Mouse (Mus musculus): ENCODE data around the gene Zfp459. TPM values are rescaled to one million over a fixed set of nuclear protein-coding genes. Genes with fewer than 3 reads are reported as not detected.
"Not testable (repeated sequence)": the region's sequence is repeated elsewhere in the genome, so short reads cannot be mapped to it uniquely, and the experiment has no call there.

Zfp459 gene
- 0.30 TPM in 1 of 2 replicates, not detected in the other for polyA plus RNA-seq (2011; ENCODE audit: insufficient read length, low read depth, missing spikeins)

GRCm38 (mm10) chr13:67421207-67421857 lies at the start of gene Zfp459:
Gene Zfp459, minus strand, starts transcription at chr13:67421418.
- Histone ChIP-seq H3K4me1 (ENCODE audit: control insufficient read depth, insufficient read depth, low read length) (no peaks in the 10 kb centered on the region), H3K4me3 (ENCODE audit: insufficient read depth, low read length) (peak within 1 kb of the TSS; percentile 81), H3K27ac (ENCODE audit: insufficient read depth, low read length) (no peak within 1 kb of the TSS)
- no peak for TF ChIP-seq POLR2A (IDR thresholded peaks at IDR 0.05; ENCODE audit: low read depth, low read length)
- TF ChIP-seq CTCF (IDR thresholded peaks at IDR 0.05; ENCODE audit: borderline replicate concordance, insufficient read depth, low read length): no peak

- Histone ChIP-seq H3K27ac (ENCODE audit: insufficient read depth, low read length) (no peak overlapping the region), H3K4me1 (ENCODE audit: control insufficient read depth, insufficient read depth, low read length) (no peaks in the 10 kb centered on the region), H3K4me3 (ENCODE audit: insufficient read depth, low read length) (no peak overlapping the region)
- no peak for TF ChIP-seq POLR2A (IDR thresholded peaks at IDR 0.05; ENCODE audit: low read depth, low read length)
- TF ChIP-seq CTCF (IDR thresholded peaks at IDR 0.05; ENCODE audit: borderline replicate concordance, insufficient read depth, low read length): no peak
These were observed 48.1 kb upstream of the Zfp459 start for GRCm38 (mm10) chr13:67469274-67469673.

GRCm38 (mm10) chr13:67463506-67464185 lies 42.4 kb upstream of the Zfp459 start:
- not testable (repeated sequence) for H3K4me1 ChIP-seq (ENCODE audit: control insufficient read depth, insufficient read depth, low read length); H3K27ac ChIP-seq (ENCODE audit: insufficient read depth, low read length); H3K4me3 ChIP-seq (ENCODE audit: insufficient read depth, low read length)

- Histone ChIP-seq H3K27ac (ENCODE audit: insufficient read depth, low read length) (no peak overlapping the region), H3K4me1 (ENCODE audit: control insufficient read depth, insufficient read depth, low read length) (no peaks in the 10 kb centered on the region), H3K4me3 (ENCODE audit: insufficient read depth, low read length) (no peak overlapping the region; the same call in 1 of the 2 replicates)
- TF ChIP-seq POLR2A (IDR thresholded peaks at IDR 0.05; ENCODE audit: low read depth, low read length) (no peak), CTCF (IDR thresholded peaks at IDR 0.05; ENCODE audit: borderline replicate concordance, insufficient read depth, low read length) (no peak)
These were observed 30.7 kb upstream of the Zfp459 start for GRCm38 (mm10) chr13:67452021-67452309.

DNA sequence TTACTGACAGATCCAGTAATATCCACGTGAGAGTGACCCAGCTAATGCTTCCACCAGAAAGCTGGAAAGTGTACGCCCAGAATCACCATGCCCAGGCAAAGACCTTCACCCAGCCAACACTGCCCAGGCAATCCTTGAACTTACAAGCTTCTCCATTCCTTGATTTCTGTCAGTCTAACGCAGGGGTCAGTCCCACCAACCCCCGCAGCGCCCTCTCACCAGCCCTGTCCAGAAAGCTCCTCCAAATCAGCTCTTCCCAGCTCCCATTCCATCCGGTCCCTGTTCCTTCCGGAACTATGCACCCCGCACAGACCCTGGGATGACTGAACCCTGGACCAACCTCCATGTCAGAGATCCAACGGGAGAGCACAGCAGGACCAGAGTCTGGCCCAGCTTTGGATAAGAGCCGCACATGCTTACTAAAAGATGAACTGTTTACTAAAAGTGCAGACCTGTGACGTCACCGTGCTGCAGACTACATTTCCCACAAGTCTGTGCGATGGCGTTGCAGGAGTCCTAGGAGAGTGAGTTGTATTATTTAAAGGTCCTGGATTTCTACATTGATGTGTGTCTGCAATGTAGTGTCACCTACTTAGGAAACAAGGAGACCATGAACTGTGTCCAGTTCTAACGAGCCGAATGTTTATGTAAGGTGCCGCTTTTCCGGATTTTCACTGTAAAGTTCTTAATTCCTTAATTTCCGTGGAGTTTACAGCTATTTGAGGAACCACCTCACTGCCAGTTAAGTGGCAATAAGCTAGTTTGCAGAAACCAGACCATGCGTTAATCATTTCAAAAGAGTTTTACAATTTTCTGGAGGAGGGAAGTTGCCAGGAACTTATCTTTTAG lies 30.2 kb upstream of the Zfp459 start, which contains the start of gene Zfp874a:
Gene Zfp874a (minus strand): TSS at position 453 of the 849 bp plus-strand sequence.
- no peak for TF ChIP-seq CTCF (IDR thresholded peaks at IDR 0.05; ENCODE audit: borderline replicate concordance, insufficient read depth, low read length)
- TF ChIP-seq POLR2A (IDR thresholded peaks at IDR 0.05; ENCODE audit: low read depth, low read length): peak; percentile 60; the same call in 1 of the 2 replicates
- Histone ChIP-seq H3K4me3 (ENCODE audit: insufficient read depth, low read length) (peak within 1 kb of the TSS; percentile 66), H3K4me1 (ENCODE audit: control insufficient read depth, insufficient read depth, low read length) (no peaks in the 10 kb centered on the region), H3K27ac (ENCODE audit: insufficient read depth, low read length) (peak within 1 kb of the TSS; percentile 23)

GRCm38 (mm10) chr13:67437095-67437494 lies 15.9 kb upstream of the Zfp459 start:
- not testable (repeated sequence) for H3K27ac ChIP-seq (ENCODE audit: insufficient read depth, low read length); H3K4me1 ChIP-seq (ENCODE audit: control insufficient read depth, insufficient read depth, low read length); H3K4me3 ChIP-seq (ENCODE audit: insufficient read depth, low read length)

DNA sequence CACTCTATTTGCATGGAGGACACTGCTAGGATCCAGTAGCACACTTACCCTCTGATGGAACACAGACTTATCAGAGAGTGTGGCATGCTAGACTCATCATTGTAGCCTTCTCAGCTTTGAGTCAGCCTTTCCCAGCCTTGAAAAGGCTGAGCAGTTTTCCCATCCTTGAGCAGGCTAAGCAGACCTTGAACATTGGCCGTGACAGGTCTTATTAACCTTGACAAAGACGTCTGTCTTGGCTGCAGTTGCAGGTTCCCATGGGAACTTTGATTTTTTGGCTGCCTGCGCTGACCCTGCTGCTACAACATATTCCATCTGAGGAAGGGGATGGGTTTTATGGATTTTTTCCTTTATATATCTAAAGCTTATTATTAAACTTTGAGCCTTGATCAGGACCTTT lies 6.9 kb upstream of the Zfp459 start:
- TF ChIP-seq CTCF (IDR thresholded peaks at IDR 0.05; ENCODE audit: borderline replicate concordance, insufficient read depth, low read length) (no peak), POLR2A (IDR thresholded peaks at IDR 0.05; ENCODE audit: low read depth, low read length) (no peak)
- no peaks in the 10 kb centered on the region for H3K4me1 ChIP-seq (ENCODE audit: control insufficient read depth, insufficient read depth, low read length)
- no peak overlapping the region for H3K27ac ChIP-seq (ENCODE audit: insufficient read depth, low read length)
- no peak overlapping the region for H3K4me3 ChIP-seq (ENCODE audit: insufficient read depth, low read length)

DNA sequence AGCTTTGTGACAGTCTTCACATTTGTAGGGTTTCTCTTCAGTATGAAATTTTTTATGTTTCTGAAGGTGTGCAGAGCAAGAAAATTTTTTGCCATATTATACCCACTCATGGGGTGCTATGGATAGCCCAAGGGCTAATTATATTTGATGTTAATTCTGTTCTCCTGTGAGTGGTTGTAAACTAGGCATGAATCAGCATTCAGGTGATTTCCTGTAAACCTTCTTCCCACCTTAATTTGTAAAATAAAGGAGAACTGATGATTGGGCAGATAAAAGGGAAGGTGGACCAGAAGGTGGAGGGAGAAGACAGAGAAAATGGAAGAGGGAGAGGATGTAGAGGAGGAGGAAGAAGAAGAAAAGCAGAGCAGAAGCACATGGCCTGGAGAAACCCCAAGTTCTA lies 4.5 kb upstream of the Zfp459 start:
- not testable (repeated sequence) for H3K4me3 ChIP-seq (ENCODE audit: insufficient read depth, low read length); H3K27ac ChIP-seq (ENCODE audit: insufficient read depth, low read length); H3K4me1 ChIP-seq (ENCODE audit: control insufficient read depth, insufficient read depth, low read length)

DNA sequence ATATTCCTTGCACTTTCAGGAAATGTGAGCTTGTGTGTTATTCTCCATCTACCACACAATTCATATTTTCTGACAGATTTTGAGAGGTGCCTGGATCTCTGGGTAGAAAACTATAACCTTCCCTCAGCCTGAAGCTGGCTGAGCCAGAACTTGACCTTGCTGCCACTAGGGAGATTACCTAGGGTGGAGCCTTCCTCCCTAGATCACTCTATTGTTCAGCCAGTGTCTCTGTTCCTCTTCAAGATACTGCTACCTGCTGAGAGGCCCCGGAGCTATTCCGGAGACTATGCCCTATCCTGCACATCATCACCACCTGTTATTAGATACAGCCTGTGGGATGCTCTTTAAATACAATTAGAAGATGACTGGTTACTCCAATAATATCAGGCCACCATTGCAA lies 1.3 kb upstream of the Zfp459 start:
- not testable (repeated sequence) for H3K27ac ChIP-seq (ENCODE audit: insufficient read depth, low read length); H3K4me1 ChIP-seq (ENCODE audit: control insufficient read depth, insufficient read depth, low read length); H3K4me3 ChIP-seq (ENCODE audit: insufficient read depth, low read length)

GRCm38 (mm10) chr13:67420558-67421206 lies 536 bp downstream of the Zfp459 start:
- Histone ChIP-seq H3K4me1 (ENCODE audit: control insufficient read depth, insufficient read depth, low read length) (no peaks in the 10 kb centered on the region), H3K27ac (ENCODE audit: insufficient read depth, low read length) (no peak overlapping the region), H3K4me3 (ENCODE audit: insufficient read depth, low read length) (peak overlapping the region; percentile 81)
- no peak for TF ChIP-seq POLR2A (IDR thresholded peaks at IDR 0.05; ENCODE audit: low read depth, low read length)
- TF ChIP-seq CTCF (IDR thresholded peaks at IDR 0.05; ENCODE audit: borderline replicate concordance, insufficient read depth, low read length): no peak

Measured in embryonic fibroblast, embryonic 13.5 days (primary cell).